Mouse (Mus musculus) spleen, adult 2 months (tissue): Measurements from ENCODE around the gene Cenpt. TPM values are rescaled to one million over a fixed set of nuclear protein-coding genes. Genes with fewer than 3 reads are reported as not detected.
"Not testable (repeated sequence)": the region's sequence is repeated elsewhere in the genome, so short reads cannot be mapped to it uniquely, and the experiment has no call there.

Source experiments
- DNase-seq, 2 experiments: peaks; one replicate each; pipeline versions ENCODE4 v3.0.0 to v3.0.0-alpha.2; 2012 to 2021; ENCODE audit warnings: low spot score in 2 of 2, low read depth in 1 of 2
- H3K27ac ChIP-seq: fragments of 200-500 bp; 2 replicates; pipeline ENCODE4 v1.5.1; 2012; ENCODE audit warnings: low read length, inconsistent platforms; ENCODE audit not compliant: insufficient read depth
- H3K27me3 ChIP-seq: fragments of 200-500 bp; 2 replicates; pipeline ENCODE4 v1.6.1; 2012; ENCODE audit warnings: mild to moderate bottlenecking, moderate library complexity, low read length, inconsistent platforms; ENCODE audit not compliant: control insufficient read depth, insufficient read depth
- H3K36me3 ChIP-seq: fragments of 200-500 bp; 2 replicates; pipeline ENCODE4 v1.6.1; 2012; ENCODE audit warnings: mild to moderate bottlenecking, low read length, inconsistent platforms; ENCODE audit not compliant: control insufficient read depth, insufficient read depth
- H3K4me1 ChIP-seq: fragments of 200-500 bp; 2 replicates; pipeline ENCODE4 v1.6.1; 2011; ENCODE audit warnings: inconsistent platforms; ENCODE audit not compliant: control insufficient read depth, insufficient read depth, insufficient read length
- H3K4me3 ChIP-seq: fragments of 200-500 bp; 2 replicates; pipeline ENCODE4 v1.5.1; 2011; ENCODE audit warnings: mild to moderate bottlenecking, inconsistent platforms; ENCODE audit not compliant: insufficient read depth, insufficient read length; ENCODE audit errors: extremely low read depth
- CTCF ChIP-seq: fragments of 200-500 bp; IDR thresholded peaks from 2 replicates; pipeline ENCODE4 v1.5.1; 2011; ENCODE audit warnings: mild to moderate bottlenecking, inconsistent platforms; ENCODE audit not compliant: insufficient read depth, insufficient read length, insufficient replicate concordance; ENCODE audit errors: extremely low read depth
- POLR2A ChIP-seq: fragments of 200-500 bp; IDR thresholded peaks from 2 replicates; pipeline ENCODE4 v1.6.1; 2011; ENCODE audit warnings: low read depth, low read length, inconsistent platforms
- WGBS: fragments of 180-500 bp; shearing (Covaris S2); methylation state at CpG from one replicate; pipeline ENCODE4 v1.1.7; 2018; 5-methylcytosine and 5-hydroxymethylcytosine counted together
- polyA plus RNA-seq: library from polyadenylated mRNA; depleted of rRNA; stranded (reverse); fragments of >200 nt; gene quantifications from 2 replicates; pipeline ENCODE4 v1.2.3, GENCODE M21; 2012

Gene Cenpt
- polyA plus RNA-seq, 1 experiment = 14.2 TPM

GRCm38 (mm10) chr8:105836991-105837390 is 16.1 kb downstream of the Cenpt start:
- no peak for TF ChIP-seq CTCF
- TF ChIP-seq POLR2A = no peak
- DNase-seq = peak in 1 of 2 experiments; percentile 21

GRCm38 (mm10) chr8:105835318-105835717 is 17.8 kb downstream of the Cenpt start:
- WGBS = 20% methylated on average over 11 of the region's 11 CpGs
- TF ChIP-seq CTCF = peak; percentile 63; the same call in 1 of the 2 replicates
- no peak for TF ChIP-seq POLR2A
- H3K27ac ChIP-seq = no peak overlapping the region
- H3K27me3 ChIP-seq = no peaks in the 10 kb centered on the region
- H3K36me3 ChIP-seq = no peaks in the 10 kb centered on the region
- no peak overlapping the region for H3K4me3 ChIP-seq
- peaks cover 7% of the 10 kb centered on the region; the same call in 1 of the 2 replicates for H3K4me1 ChIP-seq
- peak; percentile 69 to 82 for DNase-seq

More at GRCm38 (mm10) chr8:105836991-105837390, 16.1 kb downstream of the Cenpt start:
- H3K4me3 ChIP-seq = no peak overlapping the region
- no peaks in the 10 kb centered on the region for H3K36me3 ChIP-seq
- H3K27me3 ChIP-seq = no peaks in the 10 kb centered on the region
- 0 out of 2 replicates have a peak overlapping the region, but pooled peaks have one; percentile 4 for H3K27ac ChIP-seq
- peaks cover 7% of the 10 kb centered on the region; the same call in 1 of the 2 replicates for H3K4me1 ChIP-seq
- 47% methylated on average over 6 of the region's 6 CpGs for WGBS

GRCm38 (mm10) chr8:105833740-105834139 is 19.3 kb downstream of the Cenpt start:
- not testable (repeated sequence) for H3K36me3 ChIP-seq, DNase-seq, H3K4me3 ChIP-seq, H3K4me1 ChIP-seq, H3K27me3 ChIP-seq, H3K27ac ChIP-seq
- 82% methylated on average over 2 of the region's 2 CpGs for WGBS

GRCm38 (mm10) chr8:105826861-105827848 is 25.9 kb downstream of the Cenpt start, which contains the start of the genes Ranbp10 and Tsnaxip1:
Ranbp10 (minus strand) TSS chr8:105827350.
Tsnaxip1 (plus strand) TSS chr8:105827731.
- Histone ChIP-seq H3K4me1 (peaks cover 7% of the 10 kb centered on the region), H3K4me3 (peak within 1 kb of the TSS; percentile 79), H3K27ac (peak within 1 kb of the TSS; percentile 68), H3K27me3 (no peaks in the 10 kb centered on the region), H3K36me3 (peaks cover 2% of the 10 kb centered on the region)
- TF ChIP-seq POLR2A = peak; percentile 36
- TF ChIP-seq CTCF = no peak
- DNase-seq = peak; percentile 94 to 99
- WGBS = under 1% methylated on average over 52 of the region's 52 CpGs

GRCm38 (mm10) chr8:105826379-105826778 is 26.7 kb downstream of the Cenpt start:
- Histone ChIP-seq H3K4me3 (peak overlapping the region; percentile 79), H3K4me1 (peaks cover 7% of the 10 kb centered on the region), H3K27ac (peak overlapping the region; percentile 44; the same call in 1 of the 2 replicates), H3K27me3 (no peaks in the 10 kb centered on the region), H3K36me3 (peaks cover 4% of the 10 kb centered on the region)
- 10% methylated on average over 4 of the region's 4 CpGs for WGBS
- TF ChIP-seq CTCF = no peak
- no peak for TF ChIP-seq POLR2A
- DNase-seq = no peak

- Histone ChIP-seq H3K27ac (peak overlapping the region; percentile 46), H3K27me3 (no peaks in the 10 kb centered on the region), H3K4me1 (peaks cover 7% of the 10 kb centered on the region), H3K4me3 (peak overlapping the region; percentile 39; the same call in 1 of the 2 replicates), H3K36me3 (peaks cover 8% of the 10 kb centered on the region)
- no peak for TF ChIP-seq CTCF
- TF ChIP-seq POLR2A = no peak
- WGBS = 45% methylated on average over 4 of the region's 4 CpGs
- no peak for DNase-seq
Observed at GRCm38 (mm10) chr8:105825506-105825905, 27.6 kb downstream of the Cenpt start.

GRCm38 (mm10) chr8:105820925-105821324 is 32.2 kb downstream of the Cenpt start:
- H3K27ac ChIP-seq = peak overlapping the region; percentile 46; the same call in 1 of the 2 replicates
- no peaks in the 10 kb centered on the region for H3K27me3 ChIP-seq
- TF ChIP-seq CTCF (no peak), POLR2A (no peak)
- peaks cover 2% of the 10 kb centered on the region for H3K4me1 ChIP-seq
- WGBS = 100% methylated on average over 1 of the region's 1 CpGs
- H3K36me3 ChIP-seq = peaks cover 8% of the 10 kb centered on the region
- no peak for DNase-seq
- no peak overlapping the region for H3K4me3 ChIP-seq
